ENCODE assay signal across 17 mouse cellular contexts in genomic region chr11:115481553-115482259, GRCm38 (mm10). TPM values are rescaled to one million over a fixed set of nuclear protein-coding genes. Genes with fewer than 3 reads are reported as not detected.
DNase-seq lines count a peak whose midpoint lies in the region; ATAC-seq lines count a peak whose summit lies in the region.
"Had no signal": no experiment of that assay in that cellular context is flagged by ENCODE, and none has a peak within 500 bp of the region (broad histone marks: within the 10 kb centered on the region; RNA-seq: fewer than 3 reads in every experiment).

No protein-coding gene starts in this region.

- H3K9me3 ChIP-seq in forebrain, embryonic 11.5 days (ENCODE audit: control insufficient read depth, low read length) = no peaks in the 10 kb centered on the region
- no peaks in the 10 kb centered on the region for H3K9me3 ChIP-seq in heart, embryonic 11.5 days (replicated peaks; ENCODE audit: control insufficient read depth, low read length)
- no peaks in the 10 kb centered on the region for H3K9me3 ChIP-seq in liver, embryonic 11.5 days (ENCODE audit: control insufficient read depth, low read length)
- H3K9me3 ChIP-seq: forebrain, embryonic 13.5 days had no signal

- 81% methylated on average over 6 of the region's 6 CpGs for WGBS in forebrain, embryonic 11.5 days
- WGBS in heart, embryonic 11.5 days (ENCODE audit: insufficient replicate concordance) = 70% methylated on average over 6 of the region's 6 CpGs
- 76% methylated on average over 6 of the region's 6 CpGs for WGBS in liver, embryonic 11.5 days

- H3K27me3 ChIP-seq in forebrain, embryonic 11.5 days (ENCODE audit: control insufficient read depth, insufficient read depth, low read length) = no peaks in the 10 kb centered on the region
- no peaks in the 10 kb centered on the region for H3K27me3 ChIP-seq in heart, embryonic 11.5 days (ENCODE audit: control insufficient read depth, insufficient read depth, low read length)
- no peaks in the 10 kb centered on the region for H3K27me3 ChIP-seq in liver, embryonic 11.5 days (replicated peaks; ENCODE audit: control insufficient read depth, insufficient read depth, low read length)
- H3K27me3 ChIP-seq: CH12.LX; forebrain, embryonic 13.5 days had no signal

- H3K4me3 ChIP-seq in forebrain, embryonic 11.5 days (ENCODE audit: low read depth, low read length) = no peak overlapping the region
- no peak overlapping the region for H3K4me3 ChIP-seq in heart, embryonic 11.5 days (ENCODE audit: low read depth, low read length)
- H3K4me3 ChIP-seq in liver, embryonic 11.5 days (ENCODE audit: low read depth, low read length) = no peak overlapping the region
- H3K4me3 ChIP-seq: forebrain, embryonic 13.5 days had no signal

- no peak overlapping the region for H3K4me2 ChIP-seq in forebrain, embryonic 11.5 days (ENCODE audit: low read depth, low read length, severe bottlenecking)
- no peak overlapping the region for H3K4me2 ChIP-seq in heart, embryonic 11.5 days
- no peak overlapping the region for H3K4me2 ChIP-seq in liver, embryonic 11.5 days
- H3K4me2 ChIP-seq: forebrain, embryonic 13.5 days had no signal

- H3K9ac ChIP-seq in forebrain, embryonic 11.5 days (ENCODE audit: low read length) = no peak overlapping the region
- no peak overlapping the region for H3K9ac ChIP-seq in heart, embryonic 11.5 days (ENCODE audit: low read depth, low read length)
- H3K9ac ChIP-seq in liver, embryonic 11.5 days (ENCODE audit: low read depth, low read length) = no peak overlapping the region
- H3K9ac ChIP-seq: forebrain, embryonic 13.5 days had no signal

- ATAC-seq in forebrain, embryonic 11.5 days (replicated peaks; ENCODE audit: low FRiP score) = no peak
- no peak for ATAC-seq in heart, embryonic 11.5 days (replicated peaks; ENCODE audit: insufficient number of reproducible peaks, low FRiP score, low TSS enrichment)
- no peak for ATAC-seq in liver, embryonic 11.5 days (replicated peaks; ENCODE audit: low FRiP score)
- ATAC-seq: forebrain, embryonic 13.5 days had no signal

- H3K36me3 ChIP-seq in forebrain, embryonic 11.5 days (ENCODE audit: control insufficient read depth, insufficient read depth, low read length) = no peaks in the 10 kb centered on the region
- H3K36me3 ChIP-seq in heart, embryonic 11.5 days (ENCODE audit: control insufficient read depth, insufficient read depth, low read length) = no peaks in the 10 kb centered on the region
- no peaks in the 10 kb centered on the region; the same call in 1 of the 2 replicates for H3K36me3 ChIP-seq in liver, embryonic 11.5 days (ENCODE audit: control insufficient read depth, insufficient read depth, low read length)

- no peak overlapping the region for H3K27ac ChIP-seq in forebrain, embryonic 11.5 days (ENCODE audit: low read depth, low read length)
- H3K27ac ChIP-seq in heart, embryonic 11.5 days (ENCODE audit: low read depth, low read length) = no peak overlapping the region
- no peak overlapping the region for H3K27ac ChIP-seq in liver, embryonic 11.5 days (ENCODE audit: low read depth, low read length)
- H3K27ac ChIP-seq: forebrain, embryonic 13.5 days had no signal

- no peaks in the 10 kb centered on the region; the same call in 1 of the 2 replicates for H3K4me1 ChIP-seq in forebrain, embryonic 11.5 days (replicated peaks; ENCODE audit: control insufficient read depth, insufficient read depth, low read length)
- peaks cover 7% of the 10 kb centered on the region for H3K4me1 ChIP-seq in heart, embryonic 11.5 days (ENCODE audit: control insufficient read depth, insufficient read depth, low read length)
- H3K4me1 ChIP-seq in liver, embryonic 11.5 days (replicated peaks; ENCODE audit: control insufficient read depth, insufficient read depth, low read length) = peaks cover 3% of the 10 kb centered on the region

- peak; percentile 81 for DNase-seq in right cerebral cortex, adult 18-20 months
- DNase-seq in right cerebral cortex, postnatal 4 days = no peak
- DNase-seq in layer of hippocampus, postnatal 14 days (ENCODE audit: low spot score in 2 of 2) = peak; percentile 45 to 65
- DNase-seq in right cerebral cortex, postnatal 14 days = peak; percentile 35
- no peak for DNase-seq in forebrain, embryonic 11.5 days (ENCODE audit: low spot score)
- DNase-seq in testis, postnatal 14 days (ENCODE audit: low spot score) = no peak
- DNase-seq in liver, embryonic 11.5 days (ENCODE audit: low spot score) = no peak
- DNase-seq: adrenal gland, postnatal 14 days; cerebellum, adult 11-12 months; kidney, postnatal 25 days; liver; retina, postnatal 1 day had no signal

RNA-seq across cellular contexts. Expression of gene Armc7, which starts 6.2 kb away (rescaled TPM):
- total RNA-seq in layer of hippocampus, postnatal 14 days (2021) = 10 to 100 TPM in 1 of 2 experiments, 1 to 10 TPM in 1; 8.7 to 10.6 TPM
- polyA plus RNA-seq in forebrain, embryonic 11.5 days (2014; fragmentation: Nextera tagmentation; extraction: Ambion mirVana) = 8.9 and 9.7 TPM in 2 replicates
- 5.1 and 5.7 TPM in 2 replicates for polyA plus RNA-seq in heart, embryonic 11.5 days (2014; fragmentation: Nextera tagmentation; extraction: Ambion mirVana)
- polyA plus RNA-seq in liver, embryonic 11.5 days (2014; fragmentation: Nextera tagmentation; extraction: Ambion mirVana) = 5.7 and 6.0 TPM in 2 replicates

RNA-seq across cellular contexts. Expression of gene Nt5c, which starts 10.0 kb away (rescaled TPM):
- 10 to 100 TPM; 68.8 to 72.5 TPM for total RNA-seq in layer of hippocampus, postnatal 14 days (2021)
- polyA plus RNA-seq in forebrain, embryonic 11.5 days (2014; fragmentation: Nextera tagmentation; extraction: Ambion mirVana) = 72.6 and 78.5 TPM in 2 replicates
- polyA plus RNA-seq in heart, embryonic 11.5 days (2014; fragmentation: Nextera tagmentation; extraction: Ambion mirVana) = 70.5 and 76.3 TPM in 2 replicates
- polyA plus RNA-seq in liver, embryonic 11.5 days (2014; fragmentation: Nextera tagmentation; extraction: Ambion mirVana) = 96.8 and 105 TPM in 2 replicates

RNA-seq across cellular contexts. Expression of gene Slc16a5, which starts 19.4 kb away (rescaled TPM):
- total RNA-seq in layer of hippocampus, postnatal 14 days (2021) = not detected
- 0.16 and 0.24 TPM in 2 replicates for polyA plus RNA-seq in forebrain, embryonic 11.5 days (2014; fragmentation: Nextera tagmentation; extraction: Ambion mirVana)
- not detected in 2 replicates for polyA plus RNA-seq in heart, embryonic 11.5 days (2014; fragmentation: Nextera tagmentation; extraction: Ambion mirVana)
- polyA plus RNA-seq in liver, embryonic 11.5 days (2014; fragmentation: Nextera tagmentation; extraction: Ambion mirVana) = not detected in 2 replicates
- polyA plus RNA-seq: forebrain, embryonic 13.5 days had no signal

RNA-seq across cellular contexts. Expression of gene Jpt1, which starts 32.5 kb away (rescaled TPM):
- total RNA-seq in layer of hippocampus, postnatal 14 days (2021) = 100 to 1,000 TPM; 188 to 227 TPM
- 961 and 989 TPM in 2 replicates for polyA plus RNA-seq in forebrain, embryonic 11.5 days (2014; fragmentation: Nextera tagmentation; extraction: Ambion mirVana)
- polyA plus RNA-seq in heart, embryonic 11.5 days (2014; fragmentation: Nextera tagmentation; extraction: Ambion mirVana) = 434 and 457 TPM in 2 replicates
- polyA plus RNA-seq in liver, embryonic 11.5 days (2014; fragmentation: Nextera tagmentation; extraction: Ambion mirVana) = 435 and 437 TPM in 2 replicates

RNA-seq across cellular contexts. Expression of gene Trim80, which starts 41.4 kb away (rescaled TPM):
- not detected for total RNA-seq in layer of hippocampus, postnatal 14 days (2021)
- 0.16 and 0.23 TPM in 2 replicates for polyA plus RNA-seq in forebrain, embryonic 11.5 days (2014; fragmentation: Nextera tagmentation; extraction: Ambion mirVana)
- polyA plus RNA-seq in heart, embryonic 11.5 days (2014; fragmentation: Nextera tagmentation; extraction: Ambion mirVana) = 0.26 TPM in 1 of 2 replicates, not detected in the other
- polyA plus RNA-seq in liver, embryonic 11.5 days (2014; fragmentation: Nextera tagmentation; extraction: Ambion mirVana) = 0.18 and 0.27 TPM in 2 replicates
- total RNA-seq: adrenal gland, postnatal 14 days; CH12.LX had no signal
- polyA plus RNA-seq: forebrain, embryonic 13.5 days; lung, embryonic 16.5 days; neural tube, embryonic 11.5 days had no signal

Comparison
In these comparisons a context has a peak if more than half of its experiments do, and no peak if none do; other contexts are left out.
1. DNase-seq: peak in right cerebral cortex, adult 18-20 months (single experiment), layer of hippocampus, postnatal 14 days (2 of 2) and right cerebral cortex, postnatal 14 days (single experiment); none in right cerebral cortex, postnatal 4 days (single experiment), forebrain, embryonic 11.5 days (single experiment), testis, postnatal 14 days (single experiment) and liver, embryonic 11.5 days (single experiment).